ENCODE assay signal across 8 mouse cellular contexts in the genomic region with DNA sequence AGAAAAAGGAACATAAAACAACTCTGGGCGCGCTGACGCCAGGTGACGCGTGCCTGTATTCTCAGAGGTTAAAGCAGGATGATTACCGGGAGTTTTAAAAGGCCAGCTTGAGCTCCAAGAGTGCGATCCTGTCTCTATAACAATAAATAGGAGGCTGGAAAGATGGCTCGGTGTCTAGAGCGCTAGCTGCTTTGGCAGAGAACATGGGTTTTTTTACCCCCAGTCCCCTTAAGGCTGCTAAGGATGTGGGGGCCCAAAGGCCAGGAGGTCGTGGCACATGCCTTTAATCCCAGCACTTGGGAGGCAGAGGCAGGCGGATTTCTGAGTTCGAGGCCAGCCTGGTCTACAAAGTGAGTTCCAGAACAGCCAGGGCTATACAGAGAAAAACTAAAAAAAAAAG. TPM values are rescaled to one million over a fixed set of nuclear protein-coding genes. Genes with fewer than 3 reads are reported as not detected.
A peak's percentile ranks its signal among the peaks of the same experiment; 100 is the strongest.
DNase-seq lines count a peak whose midpoint lies in the region; ATAC-seq and TF ChIP-seq lines count a peak whose summit lies in the region.
"Had no signal": no experiment of that assay in that cellular context is flagged by ENCODE, and none has a peak within 500 bp of the region (broad histone marks: within the 10 kb centered on the region; RNA-seq: fewer than 3 reads in every experiment).

No protein-coding gene starts in this region.

- no peaks in the 10 kb centered on the region for H3K36me3 ChIP-seq in lung, embryonic 15.5 days
- H3K36me3 ChIP-seq in forebrain, embryonic 12.5 days (replicated peaks), result no peaks in the 10 kb centered on the region
- peaks cover 7% of the 10 kb centered on the region; the same call in 1 of the 2 replicates for H3K36me3 ChIP-seq in limb, embryonic 14.5 days (ENCODE audit: control insufficient read depth, insufficient read depth, low read length)
- no peaks in the 10 kb centered on the region for H3K36me3 ChIP-seq in stomach, embryonic 15.5 days

- peaks cover 43% of the 10 kb centered on the region for H3K4me1 ChIP-seq in lung, embryonic 15.5 days
- peaks cover 41% of the 10 kb centered on the region for H3K4me1 ChIP-seq in forebrain, embryonic 12.5 days
- peaks cover 31% of the 10 kb centered on the region for H3K4me1 ChIP-seq in limb, embryonic 14.5 days (ENCODE audit: control insufficient read depth, insufficient read depth, low read length)
- H3K4me1 ChIP-seq in stomach, embryonic 15.5 days, result peaks cover 35% of the 10 kb centered on the region

- WGBS in lung, embryonic 15.5 days, result 28% methylated on average over 12 of the region's 12 CpGs
- WGBS in forebrain, embryonic 12.5 days, result 31% methylated on average over 12 of the region's 12 CpGs
- 30% methylated on average over 12 of the region's 12 CpGs for WGBS in limb, embryonic 14.5 days
- WGBS in stomach, embryonic 15.5 days, result 29% methylated on average over 12 of the region's 12 CpGs

- TF ChIP-seq POLR2A in limb, embryonic 14.5 days (IDR thresholded peaks at IDR 0.05; ENCODE audit: borderline replicate concordance, extremely low read depth, insufficient read depth, insufficient read length), result no peak

- H3K4me3 ChIP-seq in lung, embryonic 15.5 days, result peak overlapping the region; percentile 92
- peak overlapping the region; percentile 91 for H3K4me3 ChIP-seq in forebrain, embryonic 12.5 days (replicated peaks)
- peak overlapping the region; percentile 99 for H3K4me3 ChIP-seq in limb, embryonic 14.5 days (replicated peaks; ENCODE audit: low read length)
- peak overlapping the region; percentile 86 for H3K4me3 ChIP-seq in stomach, embryonic 15.5 days (replicated peaks)

- H3K9ac ChIP-seq in lung, embryonic 15.5 days, result peak overlapping the region; percentile 78
- H3K9ac ChIP-seq in forebrain, embryonic 12.5 days, result peak overlapping the region; percentile 65
- H3K9ac ChIP-seq in limb, embryonic 14.5 days (ENCODE audit: low read depth, low read length, severe bottlenecking), result peak overlapping the region; percentile 69
- peak overlapping the region; percentile 53; the same call in 1 of the 2 replicates for H3K9ac ChIP-seq in stomach, embryonic 15.5 days

- H3K9me3 ChIP-seq in lung, embryonic 15.5 days, result no peaks in the 10 kb centered on the region
- H3K9me3 ChIP-seq in forebrain, embryonic 12.5 days, result no peaks in the 10 kb centered on the region
- no peaks in the 10 kb centered on the region for H3K9me3 ChIP-seq in limb, embryonic 14.5 days (ENCODE audit: control insufficient read depth, low read length)
- no peaks in the 10 kb centered on the region for H3K9me3 ChIP-seq in stomach, embryonic 15.5 days

- DNase-seq in lung, postnatal 25 days (ENCODE audit: low spot score), result no peak
- no peak for DNase-seq in limb, embryonic 14.5 days (ENCODE audit: low spot score)
- DNase-seq in layer of hippocampus, postnatal 36 days, result no peak
- no peak for DNase-seq in right cerebral cortex, adult 18-20 months

- H3K4me2 ChIP-seq in lung, embryonic 15.5 days, result peak overlapping the region; percentile 68
- peak overlapping the region; percentile 53 for H3K4me2 ChIP-seq in forebrain, embryonic 12.5 days
- peak overlapping the region; percentile 47 for H3K4me2 ChIP-seq in limb, embryonic 14.5 days (replicated peaks; ENCODE audit: low read depth, low read length, severe bottlenecking)
- peak overlapping the region; percentile 75 for H3K4me2 ChIP-seq in stomach, embryonic 15.5 days

- no peak for ATAC-seq in lung, embryonic 15.5 days (ENCODE audit: borderline replicate concordance, extremely low read depth, low FRiP score, low TSS enrichment)
- ATAC-seq in forebrain, embryonic 12.5 days (ENCODE audit: low FRiP score), result no peak
- ATAC-seq in limb, embryonic 14.5 days (ENCODE audit: low FRiP score, low read depth), result no peak
- no peak for ATAC-seq in stomach, embryonic 15.5 days (ENCODE audit: insufficient read depth, low FRiP score, low read depth)

- no peaks in the 10 kb centered on the region for H3K27me3 ChIP-seq in lung, embryonic 15.5 days
- H3K27me3 ChIP-seq in forebrain, embryonic 12.5 days, result no peaks in the 10 kb centered on the region
- no peaks in the 10 kb centered on the region for H3K27me3 ChIP-seq in limb, embryonic 14.5 days (ENCODE audit: control insufficient read depth, insufficient read depth, low read length)
- no peaks in the 10 kb centered on the region for H3K27me3 ChIP-seq in stomach, embryonic 15.5 days (replicated peaks)

- peak overlapping the region; percentile 98 for H3K27ac ChIP-seq in lung, embryonic 15.5 days
- H3K27ac ChIP-seq in forebrain, embryonic 12.5 days, result peak overlapping the region; percentile 94
- peak overlapping the region; percentile 95 for H3K27ac ChIP-seq in limb, embryonic 14.5 days (replicated peaks; ENCODE audit: low read depth, low read length)
- H3K27ac ChIP-seq in stomach, embryonic 15.5 days, result peak overlapping the region; percentile 97

RNA-seq across cellular contexts. Expression of gene Mlec, which starts 1.2 kb away (rescaled TPM):
- 75.4 and 77.0 TPM in 2 replicates for polyA plus RNA-seq in lung, embryonic 15.5 days (2015; fragmentation: Nextera tagmentation; extraction: Ambion mirVana)
- polyA plus RNA-seq in forebrain, embryonic 12.5 days (2016; fragmentation: Nextera tagmentation; extraction: Ambion mirVana), result 50.3 and 50.8 TPM in 2 replicates
- 182 and 215 TPM in 2 replicates for polyA plus RNA-seq in limb, embryonic 14.5 days (2012; rRNA removed)
- 73.7 and 77.8 TPM in 2 replicates for polyA plus RNA-seq in limb, embryonic 14.5 days (2014; fragmentation: Nextera tagmentation; extraction: Ambion mirVana)
- 89.3 and 101 TPM in 2 replicates for polyA plus RNA-seq in stomach, embryonic 15.5 days (2015; fragmentation: Nextera tagmentation; extraction: Ambion mirVana)
- 10 to 100 TPM; 92.7 to 96.4 TPM for total RNA-seq in layer of hippocampus, postnatal 36 days (2021)

RNA-seq across cellular contexts. Expression of gene Unc119b, which starts 24.4 kb away (rescaled TPM):
- 39.9 and 41.0 TPM in 2 replicates for polyA plus RNA-seq in lung, embryonic 15.5 days (2015; fragmentation: Nextera tagmentation; extraction: Ambion mirVana)
- polyA plus RNA-seq in forebrain, embryonic 12.5 days (2016; fragmentation: Nextera tagmentation; extraction: Ambion mirVana), result 68.6 and 69.8 TPM in 2 replicates
- 44.3 and 53.9 TPM in 2 replicates for polyA plus RNA-seq in limb, embryonic 14.5 days (2012; rRNA removed)
- polyA plus RNA-seq in limb, embryonic 14.5 days (2014; fragmentation: Nextera tagmentation; extraction: Ambion mirVana), result 38.4 and 41.1 TPM in 2 replicates
- 26.6 and 29.7 TPM in 2 replicates for polyA plus RNA-seq in stomach, embryonic 15.5 days (2015; fragmentation: Nextera tagmentation; extraction: Ambion mirVana)
- total RNA-seq in layer of hippocampus, postnatal 36 days (2021), result 10 to 100 TPM; 31.5 TPM

RNA-seq across cellular contexts. Expression of gene Cabp1, which starts 35.0 kb away (rescaled TPM):
- 1.4 and 2.1 TPM in 2 replicates for polyA plus RNA-seq in lung, embryonic 15.5 days (2015; fragmentation: Nextera tagmentation; extraction: Ambion mirVana)
- 6.0 and 6.1 TPM in 2 replicates for polyA plus RNA-seq in forebrain, embryonic 12.5 days (2016; fragmentation: Nextera tagmentation; extraction: Ambion mirVana)
- polyA plus RNA-seq in limb, embryonic 14.5 days (2012; rRNA removed), result 3.1 and 4.7 TPM in 2 replicates
- 1.2 and 1.5 TPM in 2 replicates for polyA plus RNA-seq in limb, embryonic 14.5 days (2014; fragmentation: Nextera tagmentation; extraction: Ambion mirVana)
- 1.5 and 1.6 TPM in 2 replicates for polyA plus RNA-seq in stomach, embryonic 15.5 days (2015; fragmentation: Nextera tagmentation; extraction: Ambion mirVana)
- total RNA-seq in layer of hippocampus, postnatal 36 days (2021), result 100 to 1,000 TPM; 122 to 139 TPM
- total RNA-seq: hematopoietic stem cell, adult 5-6 weeks had no signal

RNA-seq across cellular contexts. Expression of gene Acads, which starts 40.0 kb away (rescaled TPM):
- 76.3 and 76.4 TPM in 2 replicates for polyA plus RNA-seq in lung, embryonic 15.5 days (2015; fragmentation: Nextera tagmentation; extraction: Ambion mirVana)
- 32.7 and 33.0 TPM in 2 replicates for polyA plus RNA-seq in forebrain, embryonic 12.5 days (2016; fragmentation: Nextera tagmentation; extraction: Ambion mirVana)
- polyA plus RNA-seq in limb, embryonic 14.5 days (2012; rRNA removed), result 50.5 and 59.8 TPM in 2 replicates
- polyA plus RNA-seq in limb, embryonic 14.5 days (2014; fragmentation: Nextera tagmentation; extraction: Ambion mirVana), result 27.6 and 30.9 TPM in 2 replicates
- polyA plus RNA-seq in stomach, embryonic 15.5 days (2015; fragmentation: Nextera tagmentation; extraction: Ambion mirVana), result 64.1 and 71.1 TPM in 2 replicates
- total RNA-seq in layer of hippocampus, postnatal 36 days (2021), result 10 to 100 TPM in 1 of 2 experiments, 1 to 10 TPM in 1; 8.8 to 10.3 TPM
